ENCODE assay signal across 27 mouse cellular contexts in genomic region chr1:143741331-143741730, GRCm38 (mm10).
"Had no signal": no experiment of that assay in that cellular context is flagged by ENCODE, and none has a peak within 500 bp of the region (broad histone marks: within the 10 kb centered on the region; RNA-seq: fewer than 3 reads in every experiment).

No protein-coding gene starts in this region.

- H3K4me1 ChIP-seq: limb, embryonic 15.5 days; lung, embryonic 15.5 days; neural tube, embryonic 12.5 days had no signal

- H3K4me2 ChIP-seq: limb, embryonic 12.5 days; limb, embryonic 15.5 days; lung, embryonic 14.5 days; lung, embryonic 15.5 days; midbrain, embryonic 11.5 days; midbrain, embryonic 12.5 days; midbrain, embryonic 13.5 days; midbrain, embryonic 15.5 days; neural tube, embryonic 12.5 days had no signal

- H3K4me3 ChIP-seq: limb, embryonic 10.5 days; limb, embryonic 12.5 days; limb, embryonic 13.5 days; limb, embryonic 15.5 days; lung, embryonic 15.5 days; megakaryocyte, embryonic 14.5 days; midbrain, embryonic 10.5 days; midbrain, embryonic 12.5 days; midbrain, embryonic 13.5 days; midbrain, embryonic 15.5 days; neural tube, embryonic 12.5 days had no signal

- DNase-seq: liver, postnatal 0 days; lung, adult 18-20 months; lung, adult 2 months; lung, embryonic 14.5 days; lung, postnatal 10 days; lung, postnatal 14 days; lung, postnatal 36 days; lung, postnatal 4 days; midbrain, embryonic 14.5 days had no signal

- H3K9me3 ChIP-seq: limb, embryonic 10.5 days; limb, embryonic 12.5 days; limb, embryonic 13.5 days; limb, embryonic 15.5 days; liver, embryonic 12.5 days; liver, embryonic 15.5 days; lung, embryonic 15.5 days; megakaryocyte, embryonic 14.5 days; midbrain, embryonic 10.5 days; midbrain, embryonic 12.5 days; midbrain, embryonic 13.5 days; midbrain, embryonic 15.5 days; neural tube, embryonic 12.5 days had no signal

- H3K9ac ChIP-seq: limb, embryonic 12.5 days; limb, embryonic 13.5 days; limb, embryonic 15.5 days; liver, embryonic 12.5 days; liver, embryonic 14.5 days; liver, embryonic 15.5 days; liver, postnatal 0 days; lung, embryonic 14.5 days; lung, embryonic 15.5 days; midbrain, embryonic 12.5 days; midbrain, embryonic 13.5 days; midbrain, embryonic 15.5 days; neural tube, embryonic 12.5 days had no signal

- H3K27ac ChIP-seq: limb, embryonic 10.5 days; limb, embryonic 12.5 days; limb, embryonic 13.5 days; limb, embryonic 15.5 days; liver, embryonic 14.5 days; liver, embryonic 15.5 days; lung, embryonic 15.5 days; macrophage; midbrain, embryonic 10.5 days; midbrain, embryonic 12.5 days; midbrain, embryonic 13.5 days; midbrain, embryonic 15.5 days; neural tube, embryonic 12.5 days had no signal

- H3K27me3 ChIP-seq: limb, embryonic 12.5 days; limb, embryonic 13.5 days; limb, embryonic 15.5 days; liver, embryonic 12.5 days; liver, embryonic 15.5 days; lung, embryonic 15.5 days; megakaryocyte, embryonic 14.5 days; midbrain, embryonic 12.5 days; midbrain, embryonic 13.5 days; midbrain, embryonic 15.5 days; neural tube, embryonic 12.5 days had no signal

- ATAC-seq: liver, embryonic 12.5 days; liver, postnatal 0 days; lung, postnatal 0 days; midbrain, embryonic 13.5 days; midbrain, embryonic 15.5 days; midbrain, embryonic 16.5 days had no signal
